Mouse (Mus musculus) erythroblast, embryonic 14.5 days (primary cell): ENCODE data around the gene Rps23.

ENCODE experiments used
- GATA1 ChIP-seq: IDR thresholded peaks from 2 replicates; pipeline ENCODE4 v1.6.1; 2012; ENCODE audit warnings: low read length, inconsistent platforms, mixed read lengths
- TAL1 ChIP-seq: IDR thresholded peaks from 3 replicates; pipeline ENCODE4 v1.6.1; 2012; ENCODE audit warnings: low read length, inconsistent platforms, mixed read lengths

GRCm38 (mm10) chr13:90922751-90923612, at the start of gene Rps23:
- no peak for TF ChIP-seq GATA1
- no peak for TF ChIP-seq TAL1
